Mouse (Mus musculus) CH12.LX (cell line): ENCODE data around the gene Naa80. TPM values are rescaled to one million over a fixed set of nuclear protein-coding genes. Genes with fewer than 3 reads are reported as not detected.

Experiments
- DNase-seq: peaks from one replicate; pipeline ENCODE4 v3.0.0-alpha.2; 2013; ENCODE audit errors: extremely low read depth
- H3K27ac ChIP-seq: 2 replicates; pipeline ENCODE4 v1.5.1; 2012; ENCODE audit warnings: low read depth, mild to moderate bottlenecking, control low read depth, moderate library complexity; ENCODE audit not compliant: insufficient read depth
- H3K27me3 ChIP-seq: replicated peaks from 2 replicates; pipeline ENCODE3; 2012; ENCODE audit warnings: inconsistent platforms
- H3K36me3 ChIP-seq, 2 experiments: replicated peaks in 1 of 2; 2 replicates each; pipeline versions ENCODE3 to v1.6.1; 2012; ENCODE audit warnings: inconsistent platforms in 1 of 2, low read length in 1 of 2, mild to moderate bottlenecking in 1 of 2, mixed read lengths in 1 of 2, moderate library complexity in 1 of 2; ENCODE audit not compliant: control insufficient read depth in 1 of 2, insufficient read depth in 1 of 2
- H3K4me1 ChIP-seq, 2 experiments: 2 replicates each; pipeline ENCODE4 v1.6.1; 2012; ENCODE audit warnings: inconsistent platforms in 1 of 2, moderate library complexity in 1 of 2; ENCODE audit not compliant: insufficient read depth in 2 of 2, control insufficient read depth in 1 of 2
- H3K4me2 ChIP-seq: 2 replicates; pipeline ENCODE4 v1.6.1; 2012; ENCODE audit warnings: low read depth, mild to moderate bottlenecking, control low read depth; ENCODE audit not compliant: poor library complexity, insufficient read depth, severe bottlenecking
- H3K4me3 ChIP-seq, 3 experiments: fragments of 150-350 bp in 1 of 3; sonication (generic) in 1 of 3; replicated peaks in 1 of 3; 2 replicates each; pipeline versions ENCODE3 to v1.5.1; 2011 to 2012; ENCODE audit warnings: low read depth in 2 of 3, low read length in 2 of 3, mild to moderate bottlenecking in 2 of 3, moderate library complexity in 2 of 3, control low read depth in 1 of 3, improper control_type of control experiment in 1 of 3, inconsistent platforms in 1 of 3, mixed read lengths in 1 of 3; ENCODE audit not compliant: poor library complexity in 1 of 3
- H3K79me2 ChIP-seq: replicated peaks from 2 replicates; pipeline ENCODE4 v1.6.1; 2012; ENCODE audit warnings: mild to moderate bottlenecking, moderate library complexity; ENCODE audit not compliant: control insufficient read depth, poor library complexity, insufficient read depth, severe bottlenecking; ENCODE audit errors: extremely low read depth
- H3K9ac ChIP-seq: 2 replicates; pipeline ENCODE4 v1.6.1; 2012; ENCODE audit warnings: low read depth, mild to moderate bottlenecking, control low read depth, moderate library complexity; ENCODE audit not compliant: insufficient read depth
- H3K9me3 ChIP-seq: replicated peaks from 2 replicates; pipeline ENCODE3; 2012; ENCODE audit warnings: low read length, inconsistent platforms, mixed read lengths
- CTCF ChIP-seq, 2 experiments: IDR thresholded peaks in 1 of 2; conservative IDR thresholded peaks in 1 of 2; 2 replicates each; pipeline ENCODE4 v1.5.1; 2011 to 2012; ENCODE audit warnings: low read depth in 2 of 2, low read length in 2 of 2, improper control_type of control experiment in 1 of 2, inconsistent platforms in 1 of 2, mild to moderate bottlenecking in 1 of 2, moderate library complexity in 1 of 2
- E2F4 ChIP-seq: IDR thresholded peaks from 2 replicates; pipeline ENCODE4 v1.6.1; 2011; ENCODE audit warnings: low read depth, low read length, improper control_type of control experiment; ENCODE audit not compliant: insufficient replicate concordance
- IRF4 ChIP-seq: IDR thresholded peaks from 2 replicates; pipeline ENCODE4 v1.6.1; 2014; ENCODE audit warnings: low read depth, mild to moderate bottlenecking, inconsistent platforms, low read length, improper control_type of control experiment
- JUN ChIP-seq: IDR thresholded peaks from 2 replicates; pipeline ENCODE4 v1.6.1; 2011; ENCODE audit warnings: low read depth, mild to moderate bottlenecking, low read length, improper control_type of control experiment, moderate library complexity; ENCODE audit not compliant: insufficient read depth
- MAFK ChIP-seq: IDR thresholded peaks from 2 replicates; pipeline ENCODE4 v1.6.1; 2011; ENCODE audit warnings: low read length, improper control_type of control experiment; ENCODE audit not compliant: insufficient replicate concordance
- MEF2A ChIP-seq: IDR thresholded peaks from 2 replicates; pipeline ENCODE4 v1.6.1; 2014; ENCODE audit warnings: low read depth, mild to moderate bottlenecking, inconsistent platforms, low read length, improper control_type of control experiment, borderline replicate concordance
- MYC ChIP-seq: IDR thresholded peaks from 2 replicates; pipeline ENCODE4 v1.6.1; 2011; ENCODE audit warnings: low read depth, mild to moderate bottlenecking, improper control_type of control experiment, low read length
- POLR2A ChIP-seq: IDR thresholded peaks from 2 replicates; pipeline ENCODE4 v1.6.1; 2011; ENCODE audit warnings: low read depth, mild to moderate bottlenecking, improper control_type of control experiment, low read length
- RCOR1 ChIP-seq: conservative IDR thresholded peaks from 2 replicates; pipeline ENCODE4 v1.6.1; 2012; ENCODE audit warnings: low read depth, mild to moderate bottlenecking, inconsistent platforms, low read length, improper control_type of control experiment
- SMC3 ChIP-seq: IDR thresholded peaks from 2 replicates; pipeline ENCODE4 v1.6.1; 2011; ENCODE audit warnings: low read depth, low read length, improper control_type of control experiment
- UBTF ChIP-seq: IDR thresholded peaks from 2 replicates; pipeline ENCODE4 v1.6.1; 2012; ENCODE audit warnings: low read depth, mild to moderate bottlenecking, inconsistent platforms, low read length, improper control_type of control experiment, moderate library complexity
- USF2 ChIP-seq: conservative IDR thresholded peaks from 2 replicates; pipeline ENCODE4 v1.6.1; 2011; ENCODE audit warnings: low read depth, low read length, improper control_type of control experiment
- ZNF384 ChIP-seq: IDR thresholded peaks from 2 replicates; pipeline ENCODE4 v1.6.1; 2012; ENCODE audit warnings: low read depth, low read length, improper control_type of control experiment, inconsistent platforms
- dilution Hi-C: fragments of 300-500 bp; cut with MboI; formaldehyde crosslinking; loops from 2 replicates; pipeline ENCODE4 v1.14.3; 2020; ENCODE audit warnings: low sequenced_read_pairs; ENCODE audit not compliant: extremely low pct_unique_long_range_greater_than_20kb, extremely low pct_ligation_motif_present
- in situ Hi-C: fragments of 300-500 bp; cut with MboI; formaldehyde crosslinking; loops from 3 replicates; pipeline ENCODE4 v1.14.3; 2019; ENCODE audit warnings: low sequenced_read_pairs, low pct_ligation_motif_present, low pct_unique_long_range_greater_than_20kb, mixed read lengths
- polyA plus RNA-seq: library from polyadenylated mRNA; unstranded; fragments of >175 nt; gene quantifications from 2 replicates; pipeline ENCODE4 v1.2.1, GENCODE M21; 2012; ENCODE audit warnings: low read depth; ENCODE audit not compliant: insufficient read length
- total RNA-seq, 2 experiments: library from RNA; depleted of rRNA; stranded (reverse); fragments of 300-350 nt in 1 of 2; fragments of >200 nt in 1 of 2; gene quantifications; 2 replicates each; pipeline ENCODE4 v1.2.3; 2012 to 2014

The Naa80 gene
- total and polyA plus RNA-seq, 3 experiments = 1.7 to 9.3 (median 4.8) TPM

GRCm38 (mm10) chr9:107612945-107613569 lies 34.4 kb downstream of the Naa80 start:
- H3K9ac ChIP-seq = no peak overlapping the region; the same call in 1 of the 2 replicates
- dilution Hi-C loops = no loop called here
- no peaks in the 10 kb centered on the region for H3K79me2 ChIP-seq
- no peaks in the 10 kb centered on the region for H3K27me3 ChIP-seq
- H3K36me3 ChIP-seq = peaks cover 34 to 42% of the 10 kb centered on the region in 2 experiments
- in situ Hi-C loops = no loop called here
- DNase-seq = no peak
- H3K4me3 ChIP-seq = peak overlapping the region in 1 of 3 experiments; percentile 8
- peak overlapping the region; percentile 46; the same call in 1 of the 2 replicates for H3K4me2 ChIP-seq
- H3K27ac ChIP-seq = peak overlapping the region; percentile 26; the same call in 1 of the 2 replicates
- no peaks in the 10 kb centered on the region for H3K9me3 ChIP-seq
- TF ChIP-seq MAFK (no peak), MEF2A (no peak), IRF4 (no peak), RCOR1 (peak; percentile 5; the same call in 1 of the 2 replicates)
- TF ChIP-seq, all 38 proteins: peak for 1
- H3K4me1 ChIP-seq = peaks cover 29 to 49% of the 10 kb centered on the region in 2 experiments

GRCm38 (mm10) chr9:107615035-107615434 lies 36.3 kb downstream of the Naa80 start:
- Histone ChIP-seq H3K9me3 (no peaks in the 10 kb centered on the region), H3K9ac (no peak overlapping the region), H3K4me3 (no peak overlapping the region), H3K27ac (no peak overlapping the region), H3K4me1 (peaks cover 16 to 29% of the 10 kb centered on the region in 2 experiments), H3K36me3 (peaks cover 54 to 61% of the 10 kb centered on the region in 2 experiments), H3K27me3 (no peaks in the 10 kb centered on the region), H3K4me2 (no peak overlapping the region), H3K79me2 (no peaks in the 10 kb centered on the region)
- in situ Hi-C loops = no loop called here
- DNase-seq = no peak
- TF ChIP-seq POLR2A = no peak
- TF ChIP-seq SMC3 = no peak
- TF ChIP-seq IRF4 = no peak
- no peak for TF ChIP-seq E2F4
- no peak for TF ChIP-seq MYC
- no peak for TF ChIP-seq JUN
- no peak for TF ChIP-seq USF2
- dilution Hi-C loops = no loop called here

DNA sequence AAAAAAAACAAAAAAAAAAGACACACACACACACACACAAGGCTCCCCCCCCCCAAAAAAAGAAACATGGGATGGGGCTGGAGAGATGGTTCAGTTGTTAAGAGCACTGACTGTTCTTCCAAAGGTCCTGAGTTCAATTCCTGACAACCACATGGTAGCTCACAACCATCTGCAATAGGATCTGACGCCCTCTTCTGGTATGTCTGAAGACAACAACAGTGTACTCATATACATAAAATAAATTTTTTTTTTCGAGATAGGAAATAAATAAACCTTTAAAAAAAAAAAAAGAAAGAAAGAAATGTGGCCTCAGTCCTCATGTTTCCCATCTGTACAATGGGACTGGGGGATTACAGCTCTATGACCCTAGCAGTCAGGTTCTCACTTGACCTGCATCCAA lies 38.8 kb downstream of the Naa80 start:
- H3K36me3 ChIP-seq = peaks cover 63 to 81% of the 10 kb centered on the region in 2 experiments
- dilution Hi-C loops = no loop called here
- peaks cover 5% of the 10 kb centered on the region; the same call in 1 of the 2 replicates for H3K79me2 ChIP-seq
- no peak overlapping the region for H3K9ac ChIP-seq
- TF ChIP-seq CTCF (conservative IDR thresholded peaks at IDR 0.05 in 1 of 2, IDR thresholded peaks at IDR 0.05 in 1 of 2; ENCODE audit: low read depth in 2 of 2, low read length in 2 of 2) (peak in 1 of 2 experiments; percentile 37; a peak in 2 of 4 replicates), SMC3 (peak; percentile 20), USF2 (no peak), ZNF384 (peak; percentile 35), UBTF (no peak)
- TF ChIP-seq, all 38 proteins: peak for 3
- Histone ChIP-seq H3K4me3 (no peak overlapping the region), H3K4me2 (no peak overlapping the region), H3K4me1 (peaks cover 0 to 5% of the 10 kb centered on the region in 2 experiments; a peak in 2 of 4 replicates), H3K9me3 (no peaks in the 10 kb centered on the region), H3K27me3 (no peaks in the 10 kb centered on the region), H3K27ac (no peak overlapping the region)
- no peak for DNase-seq
- in situ Hi-C loops = no loop called here
